Mouse (Mus musculus) forebrain, embryonic 12.5 days (tissue): ENCODE measurements around the gene Lypla2. TPM values are rescaled to one million over a fixed set of nuclear protein-coding genes. Genes with fewer than 3 reads are reported as not detected.

Experiments used
- ATAC-seq: fragments of 200-750 bp; cut with Nextera tagmentation; 2 replicates; pipeline ENCODE4 v1.8.0; 2017; ENCODE audit warnings: moderate TSS enrichment; ENCODE audit not compliant: low FRiP score
- H3K27ac ChIP-seq: fragments of 300-500 bp; sonication (generic); 2 replicates; pipeline ENCODE4 v1.5.1; 2016; ENCODE audit warnings: mild to moderate bottlenecking
- H3K27me3 ChIP-seq: fragments of 300-500 bp; sonication (generic); 2 replicates; pipeline ENCODE4 v1.6.1; 2016; ENCODE audit warnings: mild to moderate bottlenecking
- H3K36me3 ChIP-seq: fragments of 300-500 bp; sonication (generic); replicated peaks from 2 replicates; pipeline ENCODE4 v1.6.1; 2016; ENCODE audit warnings: mild to moderate bottlenecking
- H3K4me1 ChIP-seq: fragments of 300-500 bp; sonication (generic); 2 replicates; pipeline ENCODE4 v1.6.1; 2016
- H3K4me2 ChIP-seq: fragments of 300-500 bp; sonication (generic); 2 replicates; pipeline ENCODE4 v1.6.1; 2016; ENCODE audit warnings: mild to moderate bottlenecking, moderate library complexity
- H3K4me3 ChIP-seq: fragments of 300-500 bp; sonication (generic); replicated peaks from 2 replicates; pipeline ENCODE4 v1.5.1; 2016; ENCODE audit warnings: mild to moderate bottlenecking
- H3K9ac ChIP-seq: fragments of 300-500 bp; sonication (generic); 2 replicates; pipeline ENCODE4 v1.6.1; 2016; ENCODE audit warnings: mild to moderate bottlenecking
- H3K9me3 ChIP-seq: fragments of 300-500 bp; sonication (generic); 2 replicates; pipeline ENCODE4 v1.6.1; 2016
- WGBS: fragments of 180-500 bp; shearing (Covaris S2); methylation state at CpG from one replicate; pipeline ENCODE4 v1.1.7; 2016; 5-methylcytosine and 5-hydroxymethylcytosine counted together
- polyA plus RNA-seq: library from polyadenylated mRNA; unstranded; fragments of >200 nt; fragmentation: Nextera tagmentation; extraction: Ambion mirVana; gene quantifications from 2 replicates; pipeline ENCODE4 v1.2.1, GENCODE M21; 2016

The Lypla2 gene
- polyA plus RNA-seq: 153 and 161 TPM in 2 replicates

- H3K27me3 ChIP-seq: no peaks in the 10 kb centered on the region
- H3K4me2 ChIP-seq: peak within 1 kb of the TSS; percentile 98
- peaks cover 32% of the 10 kb centered on the region for H3K4me1 ChIP-seq
- peak; percentile 87 for ATAC-seq
- H3K9ac ChIP-seq: peak within 1 kb of the TSS; percentile 94
- 1% methylated on average over 18 of the region's 19 CpGs for WGBS
- no peaks in the 10 kb centered on the region for H3K9me3 ChIP-seq
- peaks cover 66% of the 10 kb centered on the region for H3K36me3 ChIP-seq
- peak within 1 kb of the TSS; percentile 99 for H3K4me3 ChIP-seq
- H3K27ac ChIP-seq: peak within 1 kb of the TSS; percentile 75
Observed at GRCm38 (mm10) chr4:135972556-135972906, at the start of gene Lypla2. Gene Lypla2 (minus strand): TSS chr4:135972626.

DNA sequence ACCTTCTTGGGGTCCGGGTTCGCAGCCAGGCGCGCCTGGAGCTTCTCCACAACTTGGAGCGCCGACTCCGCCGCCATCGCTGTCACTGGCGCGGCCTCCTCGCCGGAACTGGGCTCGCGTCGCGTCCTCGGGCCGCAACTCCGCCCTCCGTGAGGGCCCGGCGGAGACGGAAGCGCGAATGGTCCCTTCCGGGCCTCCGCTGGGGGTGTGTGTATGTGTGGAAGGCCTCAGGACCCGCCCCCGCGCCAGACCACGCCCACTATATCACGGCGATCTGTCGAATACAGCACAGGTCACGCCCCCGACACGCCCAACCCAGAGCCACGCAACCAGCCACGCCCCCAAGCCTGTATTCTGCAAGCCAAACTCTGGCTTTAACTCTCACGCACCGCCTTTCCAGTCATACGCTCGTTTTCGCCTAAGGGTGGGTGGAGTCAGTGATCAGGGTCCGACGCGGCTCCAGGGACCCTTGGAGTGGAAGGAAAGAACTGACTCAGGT, 49.2 kb upstream of the Lypla2 start, which contains the start of gene Eloa:
Gene Eloa (minus strand): TSS at position 215 of the 499 bp plus-strand sequence.
- H3K4me1 ChIP-seq: peaks cover 19% of the 10 kb centered on the region
- under 1% methylated on average over 38 of the region's 48 CpGs for WGBS
- H3K4me3 ChIP-seq: peak within 1 kb of the TSS; percentile 99
- peak within 1 kb of the TSS; percentile 87 for H3K27ac ChIP-seq
- H3K9ac ChIP-seq: peak within 1 kb of the TSS; percentile 98
- no peaks in the 10 kb centered on the region for H3K36me3 ChIP-seq
- no peaks in the 10 kb centered on the region for H3K27me3 ChIP-seq
- H3K4me2 ChIP-seq: peak within 1 kb of the TSS; percentile 94
- ATAC-seq: peak; percentile 99
- H3K9me3 ChIP-seq: no peaks in the 10 kb centered on the region

DNA sequence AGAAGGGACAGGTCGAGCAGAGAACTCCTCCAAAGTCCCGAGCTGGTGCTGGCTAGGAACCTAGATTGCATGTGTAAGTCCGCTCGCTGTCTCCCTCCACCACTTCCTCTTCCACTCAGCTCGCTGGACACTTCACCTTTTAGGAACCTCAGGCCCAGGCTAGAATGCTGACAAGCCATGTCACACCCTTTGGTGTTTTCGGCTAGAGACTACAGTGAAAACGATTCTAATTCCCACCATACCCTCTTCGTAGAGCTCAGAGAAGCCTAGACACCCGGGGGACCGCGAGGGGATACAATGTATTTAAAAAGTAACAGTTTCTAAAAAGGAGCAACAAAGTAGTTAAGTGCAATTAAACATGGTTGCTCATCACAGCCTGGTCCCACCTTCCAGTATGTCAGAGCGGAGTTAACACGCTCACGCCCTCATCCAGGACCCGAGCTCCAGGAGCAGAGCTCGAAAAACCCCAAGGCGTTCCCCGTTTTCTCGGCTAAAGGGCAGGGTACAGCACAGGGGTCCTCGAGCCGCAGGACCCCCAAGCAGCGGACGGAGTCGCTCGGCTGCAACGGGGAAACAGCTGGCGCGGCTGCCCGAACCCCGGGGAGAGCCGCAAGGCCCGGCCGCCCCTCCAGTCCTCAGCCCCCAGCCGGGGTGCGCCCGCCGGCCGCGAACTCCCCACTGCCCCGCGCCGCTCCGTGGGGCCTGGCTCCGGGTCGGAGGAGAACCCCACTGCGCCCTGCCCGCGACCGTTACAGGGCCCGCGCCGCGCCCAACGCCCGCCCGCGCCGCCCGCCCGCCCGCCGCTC, 48.5 kb upstream of the Lypla2 start:
- no peaks in the 10 kb centered on the region for H3K9me3 ChIP-seq
- H3K4me3 ChIP-seq: peak overlapping the region; percentile 99
- no peaks in the 10 kb centered on the region for H3K36me3 ChIP-seq
- H3K4me1 ChIP-seq: peaks cover 19% of the 10 kb centered on the region
- H3K27ac ChIP-seq: peak overlapping the region; percentile 87
- 2% methylated on average over 49 of the region's 62 CpGs for WGBS
- peak; percentile 73; the same call in 1 of the 2 replicates for ATAC-seq
- peak overlapping the region; percentile 98 for H3K9ac ChIP-seq
- peak overlapping the region; percentile 94 for H3K4me2 ChIP-seq
- H3K27me3 ChIP-seq: no peaks in the 10 kb centered on the region

DNA sequence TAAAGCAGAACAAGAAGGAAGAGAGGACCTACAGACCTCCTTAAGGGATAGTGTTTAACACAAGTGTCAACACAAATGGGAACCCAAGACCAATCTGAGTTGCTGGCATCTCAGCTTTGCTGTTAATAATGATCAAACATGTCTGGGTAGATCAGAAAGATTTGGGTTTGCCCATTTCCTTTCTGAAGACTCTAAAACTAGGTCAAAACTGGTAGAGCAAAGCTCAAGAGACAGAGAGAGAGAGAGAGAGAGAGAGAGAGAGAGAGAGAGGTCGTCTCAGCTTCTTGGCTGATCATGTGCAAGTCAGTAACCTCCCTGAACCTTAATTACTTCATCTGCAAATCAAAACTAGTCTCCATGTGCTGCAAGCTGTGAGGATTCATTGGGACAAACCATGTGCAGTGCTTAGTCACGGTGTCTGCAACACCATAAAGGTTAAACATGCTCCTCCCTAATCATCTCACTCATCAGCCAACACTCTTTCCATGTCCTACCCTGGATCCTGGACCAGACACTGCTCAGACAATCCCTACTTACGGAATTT, 43.7 kb upstream of the Lypla2 start:
- Histone ChIP-seq H3K27ac (no peak overlapping the region), H3K4me1 (peaks cover 19% of the 10 kb centered on the region), H3K4me3 (no peak overlapping the region), H3K4me2 (no peak overlapping the region), H3K9ac (no peak overlapping the region), H3K9me3 (no peaks in the 10 kb centered on the region), H3K27me3 (no peaks in the 10 kb centered on the region), H3K36me3 (peaks cover 26% of the 10 kb centered on the region)
- no peak for ATAC-seq
- WGBS: 94% methylated on average over 3 of the region's 3 CpGs

DNA sequence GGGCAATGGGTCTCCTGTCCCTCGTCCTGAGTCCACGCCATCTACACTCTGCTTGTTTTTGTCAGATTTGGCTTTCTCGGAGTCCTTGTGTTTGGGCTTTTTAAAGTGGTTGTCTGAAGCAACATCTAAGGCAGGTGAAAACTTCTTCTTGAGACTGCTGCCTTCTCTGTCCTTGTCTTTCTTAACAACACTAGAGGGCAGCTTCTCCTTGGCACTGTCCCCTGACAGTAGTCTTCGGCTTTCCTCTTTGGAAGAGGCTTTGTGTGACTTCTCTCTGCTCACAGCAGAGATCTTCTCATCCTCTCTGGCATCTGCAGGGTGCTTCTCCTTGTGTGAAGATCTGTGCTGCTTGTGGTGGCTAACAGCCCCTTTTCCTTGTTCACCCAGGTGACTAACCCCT, 38.2 kb upstream of the Lypla2 start:
- 90% methylated on average over 4 of the region's 4 CpGs for WGBS
- ATAC-seq: no peak
- Histone ChIP-seq H3K4me3 (no peak overlapping the region), H3K9me3 (no peaks in the 10 kb centered on the region), H3K36me3 (peaks cover 76% of the 10 kb centered on the region), H3K27ac (no peak overlapping the region), H3K4me1 (no peaks in the 10 kb centered on the region), H3K9ac (no peak overlapping the region), H3K27me3 (no peaks in the 10 kb centered on the region), H3K4me2 (no peak overlapping the region)

DNA sequence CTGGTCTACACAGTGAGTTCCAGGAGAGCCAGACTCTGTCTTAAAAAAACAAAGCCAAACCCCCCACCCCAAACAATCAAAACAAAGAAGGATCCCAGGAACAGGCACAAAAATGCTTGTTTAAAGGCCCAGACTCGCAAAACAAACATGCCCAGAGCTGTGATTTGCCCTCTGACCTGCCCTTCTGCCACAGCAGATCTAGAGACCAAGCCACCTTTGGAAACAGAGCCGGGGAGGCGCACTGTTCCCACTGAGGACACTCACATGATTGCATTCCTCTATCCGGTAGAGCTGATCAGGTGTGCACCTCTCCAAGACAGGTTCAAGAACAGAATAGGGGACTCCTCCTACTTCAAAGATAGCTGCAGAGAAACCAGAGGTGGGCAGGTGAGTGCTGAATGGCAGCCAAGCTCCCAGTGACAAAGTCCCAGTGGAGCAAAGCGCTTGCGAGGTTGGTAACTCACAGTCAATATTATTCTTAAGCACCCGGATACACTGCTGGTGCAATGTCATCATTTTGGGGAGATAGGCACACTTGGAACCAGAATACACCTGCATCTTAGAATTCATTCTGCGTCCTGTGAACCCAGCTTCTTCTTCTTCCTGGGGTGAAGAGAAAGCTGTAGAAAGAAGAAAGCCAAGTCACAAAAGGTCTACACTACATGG, 36.5 kb upstream of the Lypla2 start:
- H3K27me3 ChIP-seq: no peaks in the 10 kb centered on the region
- H3K4me3 ChIP-seq: no peak overlapping the region
- H3K4me1 ChIP-seq: no peaks in the 10 kb centered on the region
- WGBS: 95% methylated on average over 8 of the region's 8 CpGs
- ATAC-seq: no peak
- H3K9ac ChIP-seq: no peak overlapping the region
- H3K27ac ChIP-seq: no peak overlapping the region
- H3K4me2 ChIP-seq: no peak overlapping the region
- H3K9me3 ChIP-seq: no peaks in the 10 kb centered on the region
- peaks cover 90% of the 10 kb centered on the region for H3K36me3 ChIP-seq

DNA sequence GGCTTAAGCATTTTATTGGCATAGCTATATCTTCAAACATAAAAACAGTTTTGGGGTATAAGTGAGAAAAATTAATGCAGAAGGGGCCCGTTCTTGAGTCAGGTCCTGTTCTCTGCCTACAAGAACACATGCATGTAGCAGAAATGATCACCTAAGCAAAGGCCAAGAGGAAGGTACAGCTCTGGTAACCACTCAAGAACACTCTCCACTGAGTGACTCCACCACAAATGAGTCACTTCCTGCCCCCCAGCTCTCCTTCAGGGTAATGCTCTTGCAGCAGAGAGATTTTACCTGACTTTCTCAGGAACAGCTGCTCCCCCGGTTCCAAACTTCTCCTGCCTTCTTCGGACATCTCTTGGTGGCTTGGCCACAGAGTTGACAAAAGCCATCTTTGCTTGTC, 34.4 kb upstream of the Lypla2 start:
- H3K4me3 ChIP-seq: no peak overlapping the region
- H3K4me2 ChIP-seq: no peak overlapping the region
- no peak for ATAC-seq
- peaks cover 93% of the 10 kb centered on the region for H3K36me3 ChIP-seq
- no peak overlapping the region for H3K27ac ChIP-seq
- WGBS: 91% methylated on average over 3 of the region's 3 CpGs
- H3K9me3 ChIP-seq: no peaks in the 10 kb centered on the region
- no peaks in the 10 kb centered on the region for H3K27me3 ChIP-seq
- no peaks in the 10 kb centered on the region for H3K4me1 ChIP-seq
- no peak overlapping the region for H3K9ac ChIP-seq

- ATAC-seq: no peak
- no peaks in the 10 kb centered on the region for H3K27me3 ChIP-seq
- H3K4me1 ChIP-seq: no peaks in the 10 kb centered on the region
- H3K36me3 ChIP-seq: peaks cover 77% of the 10 kb centered on the region
- H3K9me3 ChIP-seq: no peaks in the 10 kb centered on the region
- H3K9ac ChIP-seq: no peak overlapping the region
- H3K4me3 ChIP-seq: no peak overlapping the region
- H3K4me2 ChIP-seq: no peak overlapping the region
- no peak overlapping the region for H3K27ac ChIP-seq
- 95% methylated on average over 2 of the region's 2 CpGs for WGBS
Observed at GRCm38 (mm10) chr4:136004921-136005320, 32.5 kb upstream of the Lypla2 start.

GRCm38 (mm10) chr4:136004107-136004675, 31.8 kb upstream of the Lypla2 start:
- H3K9me3 ChIP-seq: no peaks in the 10 kb centered on the region
- H3K4me3 ChIP-seq: no peak overlapping the region
- no peak for ATAC-seq
- no peaks in the 10 kb centered on the region for H3K4me1 ChIP-seq
- no peak overlapping the region for H3K9ac ChIP-seq
- H3K36me3 ChIP-seq: peaks cover 70% of the 10 kb centered on the region
- H3K27me3 ChIP-seq: no peaks in the 10 kb centered on the region
- 90% methylated on average over 5 of the region's 5 CpGs for WGBS
- H3K27ac ChIP-seq: no peak overlapping the region
- H3K4me2 ChIP-seq: no peak overlapping the region

GRCm38 (mm10) chr4:135995118-135995517, 22.7 kb upstream of the Lypla2 start:
- Histone ChIP-seq H3K9ac (no peak overlapping the region), H3K4me3 (no peak overlapping the region), H3K4me2 (no peak overlapping the region), H3K27me3 (no peaks in the 10 kb centered on the region), H3K4me1 (no peaks in the 10 kb centered on the region), H3K27ac (no peak overlapping the region), H3K36me3 (no peaks in the 10 kb centered on the region), H3K9me3 (peaks cover 9% of the 10 kb centered on the region)
- WGBS: 86% methylated on average over 4 of the region's 4 CpGs
- ATAC-seq: no peak

GRCm38 (mm10) chr4:135993941-135994340, 21.5 kb upstream of the Lypla2 start:
- ATAC-seq: no peak
- Histone ChIP-seq H3K27ac (no peak overlapping the region), H3K9me3 (peaks cover 9% of the 10 kb centered on the region), H3K4me1 (no peaks in the 10 kb centered on the region), H3K36me3 (no peaks in the 10 kb centered on the region), H3K4me2 (no peak overlapping the region), H3K27me3 (no peaks in the 10 kb centered on the region), H3K9ac (no peak overlapping the region), H3K4me3 (no peak overlapping the region)
- 96% methylated on average over 6 of the region's 6 CpGs for WGBS

- H3K9ac ChIP-seq: peak overlapping the region; percentile 95; the same call in 1 of the 2 replicates
- no peak overlapping the region for H3K27ac ChIP-seq
- H3K4me2 ChIP-seq: peak overlapping the region; percentile 76
- H3K9me3 ChIP-seq: no peaks in the 10 kb centered on the region
- H3K4me1 ChIP-seq: peaks cover 13% of the 10 kb centered on the region
- H3K27me3 ChIP-seq: no peaks in the 10 kb centered on the region
- WGBS: 67% methylated on average over 9 of the region's 9 CpGs
- peaks cover 27% of the 10 kb centered on the region for H3K36me3 ChIP-seq
- H3K4me3 ChIP-seq: peak overlapping the region; percentile 95
- ATAC-seq: no peak
Observed at GRCm38 (mm10) chr4:135987714-135988113, 15.3 kb upstream of the Lypla2 start.
